Mouse (Mus musculus) erythroblast, adult 5-6 weeks (primary cell): ENCODE data around the gene Glp2r. TPM values are rescaled to one million over a fixed set of nuclear protein-coding genes. Genes with fewer than 3 reads are reported as not detected.

Experiments
- ATAC-seq: replicated peaks from 2 replicates; pipeline ENCODE4 v1.8.0; 2016; ENCODE audit warnings: moderate number of reproducible peaks, mild to moderate bottlenecking, moderate TSS enrichment, inconsistent platforms; ENCODE audit not compliant: poor library complexity, low FRiP score, severe bottlenecking
- total RNA-seq, 2 experiments: library from RNA; stranded (forward) in 1 of 2; stranded (reverse) in 1 of 2; fragments of 150-400 nt in 1 of 2; fragments of 200-764, 138-1000 nt in 1 of 2; gene quantifications; 2 replicates each; pipeline versions ENCODE4 v1.2.3 to v1.2.4; 2015 to 2017; ENCODE audit warnings: low replicate concordance in 2 of 2

Glp2r gene
- total RNA-seq, 2 experiments from 2014 or later: not detected

- no peak for ATAC-seq
Measured at GRCm38 (mm10) chr11:67733726-67734125, 37.2 kb downstream of the Glp2r start.

GRCm38 (mm10) chr11:67731056-67731455, 39.9 kb downstream of the Glp2r start:
- ATAC-seq: no peak

GRCm38 (mm10) chr11:67728726-67729125, 42.2 kb downstream of the Glp2r start:
- no peak for ATAC-seq

GRCm38 (mm10) chr11:67727095-67727494, 43.9 kb downstream of the Glp2r start:
- ATAC-seq: no peak

GRCm38 (mm10) chr11:67723231-67724013, 47.5 kb downstream of the Glp2r start:
- ATAC-seq: no peak

GRCm38 (mm10) chr11:67722399-67723156, 48.4 kb downstream of the Glp2r start:
- ATAC-seq: no peak

GRCm38 (mm10) chr11:67721485-67721884, 49.5 kb downstream of the Glp2r start:
- ATAC-seq: no peak

- no peak for ATAC-seq
Measured at GRCm38 (mm10) chr11:67715382-67715781, 55.6 kb downstream of the Glp2r start.

GRCm38 (mm10) chr11:67712976-67713375, 58.0 kb downstream of the Glp2r start:
- ATAC-seq: no peak

GRCm38 (mm10) chr11:67694703-67695376, 76.1 kb downstream of the Glp2r start, which contains the start of gene Rcvrn:
Gene Rcvrn (plus strand): TSS chr11:67695326.
- ATAC-seq: no peak

- ATAC-seq: no peak
Measured at GRCm38 (mm10) chr11:67686109-67686508, 84.8 kb downstream of the Glp2r start.

GRCm38 (mm10) chr11:67681871-67682270, 89.1 kb downstream of the Glp2r start:
- no peak for ATAC-seq

GRCm38 (mm10) chr11:67679930-67680329, 91.0 kb downstream of the Glp2r start:
- ATAC-seq: no peak

GRCm38 (mm10) chr11:67679300-67679699, 91.7 kb downstream of the Glp2r start:
- ATAC-seq: no peak

- no peak for ATAC-seq
Measured at GRCm38 (mm10) chr11:67675562-67676540, 95.1 kb downstream of the Glp2r start.

GRCm38 (mm10) chr11:67672140-67672539, 98.8 kb downstream of the Glp2r start:
- ATAC-seq: no peak

- no peak for ATAC-seq
Measured at GRCm38 (mm10) chr11:67670031-67670430, 100.9 kb downstream of the Glp2r start.

- no peak for ATAC-seq
Measured at GRCm38 (mm10) chr11:67668460-67669007, 102.4 kb downstream of the Glp2r start.
